Mouse (Mus musculus) MEL (cell line): ENCODE results near the gene Qdpr. TPM values are rescaled to one million over a fixed set of nuclear protein-coding genes. Genes with fewer than 3 reads are reported as not detected.

Experiments used
- DNase-seq: peaks from one replicate; pipeline ENCODE4 v3.0.0; 2011; ENCODE audit warnings: low read depth, low spot score
- H3K27ac ChIP-seq: 2 replicates; pipeline ENCODE4 v1.5.1; 2012; ENCODE audit warnings: low read depth, mild to moderate bottlenecking, control low read depth, low read length, moderate library complexity; ENCODE audit not compliant: control insufficient read depth
- H3K27me3 ChIP-seq, 2 experiments: fragments of 150-350 bp in 1 of 2; sonication (generic) in 1 of 2; 2 replicates each; pipeline ENCODE4 v1.6.1; 2012; ENCODE audit warnings: low read length in 2 of 2, mild to moderate bottlenecking in 2 of 2, improper control_type of control experiment in 1 of 2, moderate library complexity in 1 of 2; ENCODE audit not compliant: insufficient read depth in 2 of 2, control insufficient read depth in 1 of 2
- H3K36me3 ChIP-seq, 2 experiments: 2 replicates each; pipeline ENCODE4 v1.6.1; 2012 to 2014; ENCODE audit warnings: low read length in 2 of 2, improper control_type of control experiment in 1 of 2, inconsistent platforms in 1 of 2, mild to moderate bottlenecking in 1 of 2; ENCODE audit not compliant: insufficient read depth in 2 of 2, control insufficient read depth in 1 of 2
- H3K4me1 ChIP-seq, 2 experiments: fragments of 150-350 bp in 1 of 2; sonication (generic) in 1 of 2; 2 replicates each; pipeline ENCODE4 v1.6.1; 2012; ENCODE audit warnings: low read length in 2 of 2, improper control_type of control experiment in 1 of 2, mild to moderate bottlenecking in 1 of 2; ENCODE audit not compliant: insufficient read depth in 2 of 2, control insufficient read depth in 1 of 2
- H3K4me3 ChIP-seq, 2 experiments: fragments of 150-350 bp in 1 of 2; sonication (generic) in 1 of 2; 2 replicates each; pipeline ENCODE4 v1.5.1; 2012; ENCODE audit warnings: low read depth in 2 of 2, low read length in 2 of 2, mild to moderate bottlenecking in 2 of 2, moderate library complexity in 2 of 2, control low read depth in 1 of 2, improper control_type of control experiment in 1 of 2; ENCODE audit not compliant: control insufficient read depth in 1 of 2, insufficient read depth in 1 of 2
- H3K79me2 ChIP-seq: 2 replicates; pipeline ENCODE4 v1.6.1; 2012; ENCODE audit warnings: mild to moderate bottlenecking, low read length, moderate library complexity; ENCODE audit not compliant: control insufficient read depth, poor library complexity, insufficient read depth
- H3K9ac ChIP-seq: 2 replicates; pipeline ENCODE4 v1.6.1; 2012; ENCODE audit warnings: low read depth, mild to moderate bottlenecking, control low read depth, low read length, moderate library complexity; ENCODE audit not compliant: control insufficient read depth, poor library complexity, severe bottlenecking
- H3K9me3 ChIP-seq: fragments of 150-350 bp; sonication (generic); replicated peaks from 2 replicates; pipeline ENCODE4 v1.6.1; 2012; ENCODE audit warnings: mild to moderate bottlenecking, low read length, improper control_type of control experiment, moderate library complexity; ENCODE audit not compliant: insufficient read depth
- BHLHE40 ChIP-seq: IDR thresholded peaks from 2 replicates; pipeline ENCODE4 v1.6.1; 2012; ENCODE audit warnings: low read depth, mild to moderate bottlenecking, inconsistent platforms, low read length, improper control_type of control experiment, borderline replicate concordance
- CHD1 ChIP-seq: IDR thresholded peaks from 2 replicates; pipeline ENCODE4 v1.6.1; 2012; ENCODE audit warnings: low read depth, mild to moderate bottlenecking, inconsistent platforms, low read length, improper control_type of control experiment
- CTCF ChIP-seq, 3 experiments: IDR thresholded peaks in 2 of 3; conservative IDR thresholded peaks in 1 of 3; 2 replicates each; pipeline ENCODE4 v1.5.1; 2011 to 2012; ENCODE audit warnings: low read length in 3 of 3, low read depth in 2 of 3, mild to moderate bottlenecking in 2 of 3, improper control_type of control experiment in 1 of 3, inconsistent platforms in 1 of 3, mixed read lengths in 1 of 3, moderate library complexity in 1 of 3; ENCODE audit not compliant: control insufficient read depth in 1 of 3, insufficient read depth in 1 of 3, poor library complexity in 1 of 3, severe bottlenecking in 1 of 3
- E2F4 ChIP-seq: IDR thresholded peaks from 2 replicates; pipeline ENCODE4 v1.6.1; 2011; ENCODE audit warnings: low read depth, low read length, improper control_type of control experiment, borderline replicate concordance
- EP300 ChIP-seq, 2 experiments: IDR thresholded peaks; 2 replicates each; pipeline ENCODE4 v1.6.1; 2011; ENCODE audit warnings: improper control_type of control experiment in 2 of 2, low read length in 2 of 2, low read depth in 1 of 2, mild to moderate bottlenecking in 1 of 2
- ETS1 ChIP-seq: IDR thresholded peaks from 2 replicates; pipeline ENCODE4 v1.6.1; 2012; ENCODE audit warnings: low read depth, mild to moderate bottlenecking, inconsistent platforms, low read length, improper control_type of control experiment, moderate library complexity
- GATA1 ChIP-seq: IDR thresholded peaks from 2 replicates; pipeline ENCODE4 v1.6.1; 2011; ENCODE audit warnings: low read depth, low read length, improper control_type of control experiment
- MAZ ChIP-seq: IDR thresholded peaks from 2 replicates; pipeline ENCODE4 v1.6.1; 2012; ENCODE audit warnings: low read depth, mild to moderate bottlenecking, inconsistent platforms, low read length, improper control_type of control experiment
- MYB ChIP-seq: IDR thresholded peaks from 2 replicates; pipeline ENCODE4 v1.6.1; 2011; ENCODE audit warnings: mild to moderate bottlenecking, low read depth, low read length, improper control_type of control experiment
- MYC ChIP-seq: IDR thresholded peaks from 2 replicates; pipeline ENCODE4 v1.6.1; 2011; ENCODE audit warnings: low read depth, mild to moderate bottlenecking, low read length, improper control_type of control experiment, moderate library complexity
- NRF1 ChIP-seq: IDR thresholded peaks from 2 replicates; pipeline ENCODE4 v1.6.1; 2014; ENCODE audit warnings: low read depth, mild to moderate bottlenecking, inconsistent platforms, low read length, improper control_type of control experiment, moderate library complexity; ENCODE audit not compliant: poor library complexity, insufficient read depth, severe bottlenecking
- POLR2AphosphoS5 ChIP-seq: IDR thresholded peaks from 2 replicates; pipeline ENCODE4 v1.6.1; 2012; ENCODE audit warnings: low read depth, borderline replicate concordance, mild to moderate bottlenecking, inconsistent platforms, low read length, moderate library complexity, mixed read lengths
- RCOR1 ChIP-seq: IDR thresholded peaks from 2 replicates; pipeline ENCODE4 v1.6.1; 2012; ENCODE audit warnings: low read depth, mild to moderate bottlenecking, inconsistent platforms, low read length, improper control_type of control experiment
- SIN3A ChIP-seq: IDR thresholded peaks from 2 replicates; pipeline ENCODE4 v1.6.1; 2012; ENCODE audit warnings: low read length, improper control_type of control experiment, inconsistent platforms
- USF2 ChIP-seq, 2 experiments: IDR thresholded peaks; 2 replicates each; pipeline ENCODE4 v1.6.1; 2011 to 2012; ENCODE audit warnings: improper control_type of control experiment in 2 of 2, low read length in 2 of 2, borderline replicate concordance in 1 of 2, inconsistent platforms in 1 of 2, low read depth in 1 of 2, mild to moderate bottlenecking in 1 of 2; ENCODE audit not compliant: insufficient read depth in 1 of 2
- ZC3H11A ChIP-seq: IDR thresholded peaks from 2 replicates; pipeline ENCODE4 v1.6.1; 2012; ENCODE audit warnings: low read depth, mild to moderate bottlenecking, inconsistent platforms, low read length, improper control_type of control experiment
- ZMIZ1 ChIP-seq: IDR thresholded peaks from 2 replicates; pipeline ENCODE4 v1.6.1; 2012; ENCODE audit warnings: low read depth, mild to moderate bottlenecking, inconsistent platforms, low read length, improper control_type of control experiment, moderate library complexity
- polyA plus RNA-seq, 2 experiments: library from polyadenylated mRNA; stranded (reverse) in 1 of 2; unstranded in 1 of 2; fragments of >175 nt in 1 of 2; fragments of >200 nt in 1 of 2; gene quantifications; 2 replicates each; pipeline versions ENCODE4 v1.2.1 to v1.2.4; 2012; ENCODE audit warnings: low replicate concordance in 2 of 2, low read depth in 1 of 2; ENCODE audit not compliant: insufficient read length in 2 of 2, insufficient read depth in 1 of 2, missing spikeins in 1 of 2
- total RNA-seq: library from RNA; depleted of rRNA; stranded (reverse); fragments of 300-350 nt; gene quantifications from 2 replicates; pipeline ENCODE4 v1.2.3, GENCODE M21; 2012

Gene Qdpr
- total and polyA plus RNA-seq, 3 experiments: 119 to 226 TPM; not detected in 1

DNA sequence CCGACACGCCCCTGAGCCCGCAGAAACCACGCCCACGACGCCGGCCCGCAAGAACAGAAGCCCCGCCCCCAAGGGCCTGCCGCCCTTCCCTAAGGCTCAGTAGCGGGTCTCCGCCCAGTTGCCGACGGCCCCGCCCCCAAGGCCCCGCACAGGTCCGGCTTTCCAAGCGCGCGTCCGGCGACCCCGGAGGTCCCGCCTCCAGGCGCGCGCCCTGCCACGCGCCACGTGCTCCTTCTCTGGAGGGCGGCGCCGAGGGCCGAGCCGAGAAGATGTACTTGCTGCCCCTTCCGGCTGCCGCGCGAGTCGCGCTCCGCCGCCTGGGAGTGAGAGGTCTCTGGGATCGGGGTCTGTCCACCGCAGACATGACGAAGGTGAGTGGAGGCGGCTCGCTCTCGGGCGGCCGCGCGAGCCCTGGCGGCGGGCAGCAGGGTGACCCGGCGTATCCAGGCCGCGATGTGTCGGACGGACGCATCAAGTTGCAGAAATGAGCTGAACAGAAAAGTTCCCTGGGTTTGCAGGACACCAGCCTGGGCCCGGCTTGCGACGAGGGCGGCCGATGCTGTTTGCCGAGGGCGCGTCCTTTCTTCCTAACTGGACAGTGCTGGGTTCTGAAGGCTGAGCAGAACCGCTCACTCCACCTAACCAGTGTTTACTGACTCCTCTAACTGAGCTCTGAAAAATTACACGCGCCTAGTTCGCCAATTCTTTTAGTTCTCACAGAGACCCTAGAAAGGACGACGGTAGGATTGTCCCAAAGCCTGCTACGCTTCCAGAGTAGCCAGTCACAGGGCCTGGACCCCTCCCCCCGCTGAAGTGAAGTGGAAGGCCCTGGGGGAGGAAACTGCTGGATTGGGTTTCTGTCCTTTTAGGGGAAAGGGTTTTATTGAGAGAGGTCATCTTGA is 43.4 kb upstream of the Qdpr start, which contains the start of gene Lap3 (continued):
- TF ChIP-seq MAZ: 0 out of 2 replicates have a peak, but pooled peaks have one; percentile 35
- no peak for TF ChIP-seq ZMIZ1
- peak; percentile 85; the same call in 1 of the 2 replicates for TF ChIP-seq MYC
- TF ChIP-seq E2F4: no peak
- peak; percentile 93; the same call in 1 of the 2 replicates for TF ChIP-seq SIN3A
- peak; percentile 88; the same call in 1 of the 2 replicates for TF ChIP-seq BHLHE40
- TF ChIP-seq GATA1: no peak
- TF ChIP-seq EP300 (IDR thresholded peaks at IDR 0.05; ENCODE audit: low read depth in 1 of 2, low read length in 2 of 2): 0 out of 4 replicates have a peak, but pooled peaks of 1 of the 2 experiments have one; percentile 4
- TF ChIP-seq CTCF (IDR thresholded peaks at IDR 0.05 in 2 of 3, conservative IDR thresholded peaks at IDR 0.05 in 1 of 3; ENCODE audit: control insufficient read depth in 1 of 3, insufficient read depth in 1 of 3, low read depth in 2 of 3, low read length in 3 of 3, poor library complexity in 1 of 3, severe bottlenecking in 1 of 3): 0 out of 6 replicates have a peak, but pooled peaks of 1 of the 3 experiments have one; percentile 5

- Histone ChIP-seq H3K4me3 (peak overlapping the region in 1 of 2 experiments; percentile 21; a peak in 1 of 4 replicates), H3K9ac (no peak overlapping the region), H3K9me3 (no peaks in the 10 kb centered on the region), H3K36me3 (peaks cover 0 to 29% of the 10 kb centered on the region in 2 experiments; a peak in 2 of 4 replicates), H3K4me1 (peaks cover 7 to 20% of the 10 kb centered on the region in 2 experiments), H3K27ac (no peak overlapping the region), H3K27me3 (peaks cover 2 to 22% of the 10 kb centered on the region in 2 experiments; a peak in 3 of 4 replicates), H3K79me2 (peaks cover 26% of the 10 kb centered on the region)
- no peak for DNase-seq
- no peak for TF ChIP-seq ZC3H11A
- no peak for TF ChIP-seq MYB
- TF ChIP-seq NRF1: no peak
- no peak for TF ChIP-seq ETS1
- TF ChIP-seq POLR2AphosphoS5: no peak
- no peak for TF ChIP-seq USF2 (IDR thresholded peaks at IDR 0.05; ENCODE audit: borderline replicate concordance in 1 of 2, insufficient read depth in 1 of 2, low read depth in 1 of 2, low read length in 2 of 2)
These were observed 41.7 kb upstream of the Qdpr start for GRCm38 (mm10) chr5:45491776-45492175.

DNA sequence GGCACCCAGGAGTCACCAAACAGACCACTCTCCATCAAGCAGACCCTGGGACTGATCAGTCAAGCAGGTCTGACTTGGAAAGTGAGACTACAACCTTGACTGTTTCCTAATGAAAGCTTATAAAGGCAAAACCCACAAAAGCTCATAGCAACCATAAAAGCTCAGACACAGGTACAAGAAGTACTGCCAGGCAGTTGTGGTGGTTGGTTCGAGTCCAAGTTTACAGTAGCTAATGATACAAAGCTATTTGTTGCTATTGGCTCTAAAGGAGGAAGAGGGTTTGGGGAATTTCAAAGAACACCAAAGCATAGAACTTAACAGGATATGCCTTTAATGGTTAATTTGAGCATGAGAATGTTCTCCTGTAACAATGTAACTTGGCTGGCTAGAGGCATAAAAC is 33.6 kb upstream of the Qdpr start:
- no peak for DNase-seq
- H3K27ac ChIP-seq: no peak overlapping the region
- peaks cover 14 to 26% of the 10 kb centered on the region in 2 experiments for H3K27me3 ChIP-seq
- H3K9me3 ChIP-seq: no peaks in the 10 kb centered on the region
- no peaks in the 10 kb centered on the region for H3K79me2 ChIP-seq
- no peaks in the 10 kb centered on the region for H3K36me3 ChIP-seq
- H3K4me3 ChIP-seq: no peak overlapping the region
- H3K9ac ChIP-seq: no peak overlapping the region
- TF ChIP-seq CHD1 (no peak), RCOR1 (no peak)
- no peaks in the 10 kb centered on the region for H3K4me1 ChIP-seq
